Comparison of ENCODE assay signal across 26 mouse cellular contexts in genomic region chr1:53867316-53867715, GRCm38 (mm10).
"Had no signal": no experiment of that assay in that cellular context is flagged by ENCODE, and none has a peak within 500 bp of the region (broad histone marks: within the 10 kb centered on the region; RNA-seq: fewer than 3 reads in every experiment).

No protein-coding gene starts in this region.

- DNase-seq: gastrocnemius, adult 2 months; gastrocnemius, postnatal 10 days; gastrocnemius, postnatal 25 days; heart, adult 18-20 months; heart, postnatal 10 days; heart, postnatal 4 days; kidney, adult 18-20 months; kidney, adult 8-10 months; kidney, postnatal 10 days; kidney, postnatal 25 days; kidney, postnatal 4 days; layer of hippocampus, postnatal 36 days had no signal

- H3K4me2 ChIP-seq: heart, embryonic 12.5 days; hindbrain, embryonic 12.5 days; hindbrain, embryonic 14.5 days; intestine, embryonic 15.5 days; limb, embryonic 13.5 days; limb, embryonic 15.5 days; liver, embryonic 12.5 days had no signal

- H3K27me3 ChIP-seq: heart, embryonic 12.5 days; hindbrain, embryonic 12.5 days; intestine, embryonic 15.5 days; limb, embryonic 13.5 days; limb, embryonic 15.5 days; liver, embryonic 12.5 days had no signal

- H3K27ac ChIP-seq: gastrocnemius, adult 2 months; heart, embryonic 10.5 days; hindbrain, embryonic 10.5 days; hindbrain, embryonic 12.5 days; hindbrain, embryonic 14.5 days; intestine, embryonic 15.5 days; layer of hippocampus, adult 2 months; limb, embryonic 13.5 days; limb, embryonic 15.5 days; liver, embryonic 12.5 days; liver, embryonic 14.5 days had no signal

- H3K36me3 ChIP-seq: hindbrain, embryonic 10.5 days; hindbrain, embryonic 12.5 days; intestine, embryonic 15.5 days; limb, embryonic 13.5 days; limb, embryonic 15.5 days; liver, embryonic 12.5 days had no signal

- H3K9ac ChIP-seq: heart, embryonic 12.5 days; hindbrain, embryonic 12.5 days; hindbrain, embryonic 14.5 days; intestine, embryonic 15.5 days; limb, embryonic 13.5 days; limb, embryonic 15.5 days; liver, embryonic 12.5 days; liver, embryonic 14.5 days had no signal

- ATAC-seq: hindbrain, embryonic 16.5 days; inflammation-experienced regulatory T-cells, adult 6 months; intestine, embryonic 15.5 days; intestine, postnatal 0 days; liver, embryonic 12.5 days had no signal

- H3K9me3 ChIP-seq: heart, embryonic 10.5 days; heart, embryonic 12.5 days; hindbrain, embryonic 10.5 days; hindbrain, embryonic 12.5 days; intestine, embryonic 15.5 days; limb, embryonic 13.5 days; limb, embryonic 15.5 days; liver, embryonic 12.5 days had no signal

- H3K4me1 ChIP-seq: hindbrain, embryonic 12.5 days; intestine, embryonic 15.5 days; limb, embryonic 13.5 days; limb, embryonic 15.5 days; liver, embryonic 12.5 days had no signal

- H3K4me3 ChIP-seq: gastrocnemius, adult 2 months; heart, embryonic 10.5 days; heart, embryonic 12.5 days; hindbrain, embryonic 10.5 days; hindbrain, embryonic 12.5 days; intestine, embryonic 15.5 days; layer of hippocampus, adult 2 months; limb, embryonic 13.5 days; limb, embryonic 15.5 days; liver, embryonic 12.5 days had no signal
